Mouse (Mus musculus) neural tube, embryonic 12.5 days (tissue): ENCODE results near the gene Sept3. TPM values are rescaled to one million over a fixed set of nuclear protein-coding genes. Genes with fewer than 3 reads are reported as not detected.
"Not testable (repeated sequence)": the region's sequence is repeated elsewhere in the genome, so short reads cannot be mapped to it uniquely, and the experiment has no call there.

Experiments used
- ATAC-seq: fragments of 200-750 bp; cut with Nextera tagmentation; 2 replicates; pipeline ENCODE4 v1.8.0; 2017; ENCODE audit warnings: low read depth, mild to moderate bottlenecking, moderate TSS enrichment, moderate library complexity; ENCODE audit not compliant: low FRiP score
- H3K27ac ChIP-seq: fragments of 300-500 bp; sonication (generic); 2 replicates; pipeline ENCODE4 v1.5.1; 2016
- H3K27me3 ChIP-seq: fragments of 300-500 bp; sonication (generic); replicated peaks from 2 replicates; pipeline ENCODE4 v1.6.1; 2016; ENCODE audit warnings: mild to moderate bottlenecking
- H3K36me3 ChIP-seq: fragments of 300-500 bp; sonication (generic); 2 replicates; pipeline ENCODE4 v1.6.1; 2016; ENCODE audit warnings: mild to moderate bottlenecking
- H3K4me1 ChIP-seq: fragments of 300-500 bp; sonication (generic); 2 replicates; pipeline ENCODE4 v1.6.1; 2016
- H3K4me2 ChIP-seq: fragments of 300-500 bp; sonication (generic); replicated peaks from 2 replicates; pipeline ENCODE4 v1.6.1; 2016; ENCODE audit warnings: mild to moderate bottlenecking
- H3K4me3 ChIP-seq: fragments of 300-500 bp; sonication (generic); 2 replicates; pipeline ENCODE4 v1.5.1; 2016
- H3K9ac ChIP-seq: fragments of 300-500 bp; sonication (generic); 2 replicates; pipeline ENCODE4 v1.6.1; 2016; ENCODE audit warnings: mild to moderate bottlenecking
- H3K9me3 ChIP-seq: fragments of 300-500 bp; sonication (generic); 2 replicates; pipeline ENCODE4 v1.6.1; 2016; ENCODE audit warnings: mild to moderate bottlenecking
- WGBS: fragments of 180-500 bp; shearing (Covaris S2); methylation state at CpG from one replicate; pipeline ENCODE4 v1.1.7; 2016; 5-methylcytosine and 5-hydroxymethylcytosine counted together
- polyA plus RNA-seq: library from polyadenylated mRNA; unstranded; fragments of >200 nt; fragmentation: Nextera tagmentation; extraction: Ambion mirVana; gene quantifications from 2 replicates; pipeline ENCODE4 v1.2.1, GENCODE M21; 2016

The Sept3 gene
- polyA plus RNA-seq, 1 experiment from 2014 or later: 268 TPM

DNA sequence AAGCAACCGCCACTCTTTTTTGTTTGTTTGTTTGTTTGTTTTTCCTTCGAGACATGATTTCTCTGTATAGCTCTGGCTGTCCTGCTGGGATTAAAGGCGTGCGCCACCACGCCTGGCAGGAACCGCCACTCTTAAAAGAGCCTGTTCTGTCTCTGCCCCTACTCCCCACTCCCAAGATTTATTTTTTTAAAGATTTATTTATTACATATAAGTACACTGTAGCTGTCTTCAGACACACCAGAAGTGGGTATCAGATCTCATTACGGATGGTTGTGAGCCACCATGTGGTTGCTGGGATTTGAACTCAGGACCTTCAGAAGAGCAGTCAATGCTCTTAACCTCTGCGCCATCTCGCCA lies 29.9 kb upstream of the Sept3 start:
- peak overlapping the region; percentile 89 for H3K4me2 ChIP-seq
- WGBS: 24% methylated on average over 9 of the region's 9 CpGs
- H3K4me3 ChIP-seq: peak overlapping the region; percentile 65
- H3K27me3 ChIP-seq, H3K36me3 ChIP-seq, H3K4me1 ChIP-seq, H3K27ac ChIP-seq, H3K9me3 ChIP-seq: not testable (repeated sequence)
- peak overlapping the region; percentile 60 for H3K9ac ChIP-seq
- peak; percentile 48; the same call in 1 of the 2 replicates for ATAC-seq

DNA sequence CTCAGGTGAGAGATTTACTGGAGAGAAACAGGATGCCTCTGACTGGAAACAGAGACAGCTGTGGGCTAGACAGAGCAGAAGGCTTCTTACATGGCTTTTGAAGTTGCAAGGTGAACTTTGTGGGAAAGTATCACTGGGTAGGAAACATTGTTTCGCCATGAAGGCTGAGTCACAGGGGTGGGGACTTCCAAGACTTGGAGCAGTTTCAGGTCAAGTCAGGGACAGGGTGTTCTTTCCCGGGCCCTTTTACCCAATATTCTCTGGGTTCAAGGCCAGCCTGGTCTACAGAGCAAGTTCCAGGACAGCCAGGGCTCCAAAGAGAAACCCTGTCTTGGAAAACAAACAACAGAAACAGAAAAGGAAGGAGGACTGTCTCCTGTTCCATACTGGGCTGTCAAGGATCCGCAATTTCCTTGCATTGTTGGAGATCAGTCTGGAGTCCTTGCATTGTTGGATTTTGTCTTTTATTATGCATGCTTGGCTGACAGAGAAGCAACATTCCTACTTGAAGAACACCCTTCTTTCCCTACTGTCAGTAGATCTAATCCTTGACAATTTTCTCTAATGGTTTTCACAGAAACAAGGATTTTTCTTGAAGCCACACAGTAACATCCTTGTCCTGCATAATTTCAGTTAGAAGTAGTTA lies 27.4 kb upstream of the Sept3 start:
- H3K36me3 ChIP-seq: no peaks in the 10 kb centered on the region
- no peaks in the 10 kb centered on the region for H3K27me3 ChIP-seq
- ATAC-seq: no peak
- H3K27ac ChIP-seq: no peak overlapping the region
- no peak overlapping the region for H3K4me2 ChIP-seq
- H3K9me3 ChIP-seq: no peaks in the 10 kb centered on the region
- no peaks in the 10 kb centered on the region for H3K4me1 ChIP-seq
- WGBS: 83% methylated on average over 3 of the region's 3 CpGs
- no peak overlapping the region for H3K4me3 ChIP-seq
- H3K9ac ChIP-seq: no peak overlapping the region

DNA sequence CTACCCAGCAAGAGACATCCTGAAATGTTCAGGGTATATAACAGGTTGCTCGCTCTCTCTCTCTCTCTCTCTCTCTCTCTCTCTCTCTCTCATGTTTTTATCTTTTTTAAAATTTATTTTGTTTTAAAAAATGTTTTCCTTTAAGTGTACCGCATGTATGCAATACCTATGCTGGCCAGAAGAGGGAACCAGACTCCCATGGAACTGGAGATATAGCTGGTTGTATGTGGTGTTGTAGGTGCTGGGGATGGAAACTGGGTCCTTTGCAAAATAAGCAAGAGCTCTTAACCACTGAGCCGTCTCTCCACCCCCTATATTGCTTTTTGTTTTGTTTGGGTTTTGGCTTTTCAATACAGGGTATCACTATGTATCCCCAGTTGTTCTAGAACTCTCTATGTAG lies 23.1 kb upstream of the Sept3 start:
- 99% methylated on average over 3 of the region's 3 CpGs for WGBS
- no peak for ATAC-seq
- H3K9ac ChIP-seq: no peak overlapping the region
- no peak overlapping the region for H3K4me2 ChIP-seq
- H3K27ac ChIP-seq: no peak overlapping the region
- H3K4me1 ChIP-seq: peaks cover 17% of the 10 kb centered on the region
- H3K9me3 ChIP-seq: no peaks in the 10 kb centered on the region
- no peak overlapping the region for H3K4me3 ChIP-seq
- H3K27me3 ChIP-seq: no peaks in the 10 kb centered on the region
- H3K36me3 ChIP-seq: no peaks in the 10 kb centered on the region

DNA sequence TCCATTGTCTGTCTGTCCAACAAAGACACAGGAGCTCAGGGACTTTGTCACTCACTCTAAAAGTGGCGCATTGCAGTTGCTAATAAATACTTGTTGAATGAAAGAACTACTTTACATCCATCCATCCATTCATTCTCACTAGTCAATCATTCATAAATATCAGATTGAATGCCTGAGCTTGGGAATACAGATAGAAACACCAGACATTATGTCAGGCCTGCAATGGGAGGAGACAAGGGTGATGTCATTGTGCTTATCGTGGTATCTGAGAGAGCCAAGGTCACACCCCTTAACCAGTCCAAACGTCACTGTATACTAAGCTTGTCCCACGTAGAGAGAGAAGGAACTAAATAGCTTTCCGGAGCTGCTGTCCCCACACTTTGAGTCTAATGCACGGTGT lies 22.6 kb upstream of the Sept3 start, which contains the start of gene 1500009C09Rik:
TSS of gene 1500009C09Rik (plus strand) at position 301 of the 400 bp plus-strand sequence.
- 88% methylated on average over 6 of the region's 6 CpGs for WGBS
- ATAC-seq: no peak
- Histone ChIP-seq H3K9ac (no peak within 1 kb of the TSS), H3K27ac (no peak within 1 kb of the TSS), H3K4me1 (peaks cover 21% of the 10 kb centered on the region), H3K27me3 (no peaks in the 10 kb centered on the region), H3K4me3 (no peak within 1 kb of the TSS), H3K36me3 (no peaks in the 10 kb centered on the region), H3K4me2 (no peak within 1 kb of the TSS), H3K9me3 (no peaks in the 10 kb centered on the region)

DNA sequence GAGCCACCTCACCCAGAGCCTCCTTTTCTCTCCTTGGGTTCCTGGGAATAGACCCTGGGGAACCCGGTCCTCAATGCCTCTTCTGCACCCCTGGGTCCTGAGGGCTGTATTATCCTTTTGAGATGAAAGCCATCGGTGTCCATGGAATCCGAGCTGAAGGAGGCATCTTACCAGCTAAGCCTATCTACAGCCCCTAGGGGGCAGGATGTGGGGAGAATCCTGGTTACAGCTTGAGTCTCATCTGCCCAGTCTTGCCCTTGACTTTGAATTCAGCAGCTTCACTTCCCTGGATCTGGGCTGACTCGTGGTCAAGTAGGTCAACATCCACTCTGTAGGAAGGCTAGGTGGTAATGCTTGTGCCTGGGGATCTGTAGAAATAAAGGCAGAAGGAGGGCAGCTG lies 19.4 kb upstream of the Sept3 start:
- Histone ChIP-seq H3K27me3 (0 out of 2 replicates have a peak, but pooled peaks cover under 1% of the 10 kb centered on the region), H3K27ac (no peak overlapping the region), H3K4me1 (peaks cover 21% of the 10 kb centered on the region), H3K4me3 (no peak overlapping the region), H3K9me3 (no peaks in the 10 kb centered on the region), H3K4me2 (peak overlapping the region; percentile 54; the same call in 1 of the 2 replicates), H3K9ac (no peak overlapping the region), H3K36me3 (no peaks in the 10 kb centered on the region)
- WGBS: 43% methylated on average over 4 of the region's 4 CpGs
- ATAC-seq: 0 out of 2 replicates have a peak, but pooled peaks have one; percentile 7

DNA sequence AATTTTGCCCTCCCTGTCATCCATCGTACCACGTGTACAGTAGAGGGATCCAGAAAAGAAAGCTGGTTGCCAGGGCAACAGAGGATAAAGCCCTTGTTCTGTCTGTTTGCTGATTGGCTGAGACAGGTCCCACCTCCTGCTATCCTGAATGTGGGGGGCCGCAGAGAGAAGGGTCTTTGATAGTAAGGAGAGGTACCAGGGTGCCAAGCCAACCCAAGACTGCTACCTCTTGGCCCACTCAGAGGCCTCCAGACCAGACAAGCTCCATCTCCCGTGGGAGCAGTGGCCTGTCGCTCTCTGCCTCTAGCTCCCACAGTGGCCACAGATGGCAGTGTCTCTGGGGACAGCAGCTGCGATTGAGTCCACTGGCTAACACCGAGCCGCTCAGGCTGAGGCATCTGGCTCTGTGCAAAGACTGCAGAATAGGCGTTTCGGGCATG lies 18.7 kb upstream of the Sept3 start:
- ATAC-seq: peak; percentile 84
- peak overlapping the region; percentile 52 for H3K9ac ChIP-seq
- peak overlapping the region; percentile 31 for H3K4me3 ChIP-seq
- H3K4me1 ChIP-seq: peaks cover 21% of the 10 kb centered on the region
- H3K36me3 ChIP-seq: no peaks in the 10 kb centered on the region
- WGBS: 13% methylated on average over 10 of the region's 10 CpGs
- peak overlapping the region; percentile 54; the same call in 1 of the 2 replicates for H3K27ac ChIP-seq
- peak overlapping the region; percentile 54 for H3K4me2 ChIP-seq
- no peaks in the 10 kb centered on the region for H3K9me3 ChIP-seq
- H3K27me3 ChIP-seq: 0 out of 2 replicates have a peak, but pooled peaks cover 4% of the 10 kb centered on the region

DNA sequence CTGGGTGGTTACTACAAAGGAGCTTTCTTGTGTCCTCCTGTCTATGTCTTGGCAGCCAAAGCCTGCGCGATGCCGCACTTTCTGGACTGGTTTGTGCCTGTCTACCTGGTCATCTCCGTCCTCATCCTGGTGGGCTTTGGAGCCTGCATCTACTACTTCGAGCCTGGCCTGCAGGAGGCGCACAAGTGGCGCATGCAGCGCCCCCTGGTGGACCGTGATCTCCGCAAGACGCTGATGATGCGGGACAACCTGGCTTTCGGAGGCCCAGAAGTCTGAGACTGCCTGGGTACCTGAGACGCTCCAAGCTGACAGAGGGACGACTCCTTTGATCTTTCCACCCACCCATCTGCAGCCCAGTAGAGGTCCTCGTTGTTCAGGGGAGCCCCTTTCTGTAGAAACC lies 15.2 kb upstream of the Sept3 start:
- ATAC-seq: no peak
- no peaks in the 10 kb centered on the region for H3K36me3 ChIP-seq
- H3K4me2 ChIP-seq: no peak overlapping the region
- H3K9ac ChIP-seq: no peak overlapping the region
- no peaks in the 10 kb centered on the region for H3K9me3 ChIP-seq
- WGBS: 14% methylated on average over 16 of the region's 16 CpGs
- no peak overlapping the region for H3K4me3 ChIP-seq
- H3K27me3 ChIP-seq: 0 out of 2 replicates have a peak, but pooled peaks cover 4% of the 10 kb centered on the region
- H3K4me1 ChIP-seq: peaks cover 21% of the 10 kb centered on the region
- H3K27ac ChIP-seq: no peak overlapping the region

DNA sequence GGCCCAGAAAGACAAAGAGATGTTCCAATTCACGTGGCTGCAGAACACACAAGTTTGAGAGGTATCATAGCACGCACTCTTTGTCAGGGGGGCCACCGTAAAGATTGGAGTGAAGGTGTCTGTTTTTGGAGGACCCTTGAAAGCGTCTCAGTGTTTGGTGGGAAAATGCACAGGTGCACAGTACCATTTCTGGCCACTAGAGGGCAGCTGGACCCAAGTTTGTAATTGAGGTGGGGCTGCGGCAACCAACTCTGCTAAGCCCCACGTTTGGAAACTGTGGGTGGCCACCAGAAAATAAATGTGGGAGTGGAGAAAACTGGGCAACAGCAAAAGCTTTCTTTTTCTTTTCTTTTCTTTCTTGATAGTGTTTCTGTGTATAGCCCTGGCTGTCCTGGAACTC lies 8.3 kb upstream of the Sept3 start:
- H3K9ac ChIP-seq: no peak overlapping the region
- H3K4me1 ChIP-seq: peaks cover 20% of the 10 kb centered on the region
- H3K9me3 ChIP-seq: no peaks in the 10 kb centered on the region
- no peak overlapping the region for H3K4me2 ChIP-seq
- 15% methylated on average over 6 of the region's 6 CpGs for WGBS
- no peaks in the 10 kb centered on the region for H3K27me3 ChIP-seq
- ATAC-seq: no peak
- no peak overlapping the region for H3K27ac ChIP-seq
- no peak overlapping the region for H3K4me3 ChIP-seq
- no peaks in the 10 kb centered on the region for H3K36me3 ChIP-seq

DNA sequence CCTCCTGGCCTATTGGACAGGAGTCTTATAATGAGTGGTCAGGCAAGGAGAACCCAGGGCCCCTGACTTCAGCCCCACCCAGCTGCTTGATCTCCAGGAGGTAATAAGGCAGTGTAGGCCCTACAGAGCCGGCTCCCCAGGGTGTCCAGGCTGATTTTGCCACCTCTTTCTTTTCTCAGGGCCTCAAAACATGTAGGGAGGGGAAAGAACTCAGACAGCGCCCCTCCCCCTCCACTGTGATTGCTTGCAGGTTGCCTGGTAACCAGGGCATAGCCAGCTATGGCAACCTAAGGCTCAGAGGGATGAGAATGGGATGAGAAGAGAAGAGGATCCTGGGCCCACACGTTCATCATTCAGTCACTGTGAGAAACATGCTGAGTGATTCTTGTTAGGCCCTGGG lies 6.5 kb upstream of the Sept3 start:
- no peak overlapping the region; the same call in 1 of the 2 replicates for H3K4me2 ChIP-seq
- H3K9ac ChIP-seq: 0 out of 2 replicates have a peak overlapping the region, but pooled peaks have one; percentile 6
- 9% methylated on average over 3 of the region's 3 CpGs for WGBS
- no peak for ATAC-seq
- no peaks in the 10 kb centered on the region for H3K9me3 ChIP-seq
- peaks cover 10% of the 10 kb centered on the region for H3K27me3 ChIP-seq
- H3K4me3 ChIP-seq: no peak overlapping the region
- H3K4me1 ChIP-seq: peaks cover 20% of the 10 kb centered on the region
- H3K36me3 ChIP-seq: no peaks in the 10 kb centered on the region
- H3K27ac ChIP-seq: no peak overlapping the region

DNA sequence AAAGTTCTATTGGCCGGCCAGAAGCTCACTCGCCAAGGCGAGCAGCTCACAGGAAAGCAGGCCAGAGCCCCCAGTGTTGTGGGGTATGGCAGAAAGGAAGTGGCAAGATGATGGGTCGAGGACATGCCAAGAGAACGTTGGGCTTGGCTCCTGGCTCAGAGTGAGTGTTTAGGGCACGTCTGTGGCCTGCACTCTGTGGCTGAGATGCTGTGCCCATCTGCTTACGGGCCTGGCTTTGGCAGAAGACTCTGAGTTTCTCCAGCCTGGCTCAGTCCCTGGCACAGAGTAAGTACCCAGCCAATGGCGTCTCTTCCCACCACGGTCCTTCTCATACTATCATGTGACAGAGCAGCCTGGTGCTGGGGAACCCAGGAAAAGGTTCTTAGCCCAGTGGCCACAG lies 5.9 kb upstream of the Sept3 start:
- H3K4me2 ChIP-seq: 0 out of 2 replicates have a peak overlapping the region, but pooled peaks have one; percentile 6
- H3K9me3 ChIP-seq: no peaks in the 10 kb centered on the region
- WGBS: 85% methylated on average over 9 of the region's 9 CpGs
- H3K36me3 ChIP-seq: no peaks in the 10 kb centered on the region
- H3K27ac ChIP-seq: no peak overlapping the region
- no peak for ATAC-seq
- no peak overlapping the region for H3K4me3 ChIP-seq
- H3K4me1 ChIP-seq: peaks cover 20% of the 10 kb centered on the region
- peaks cover 16% of the 10 kb centered on the region for H3K27me3 ChIP-seq
- no peak overlapping the region for H3K9ac ChIP-seq

DNA sequence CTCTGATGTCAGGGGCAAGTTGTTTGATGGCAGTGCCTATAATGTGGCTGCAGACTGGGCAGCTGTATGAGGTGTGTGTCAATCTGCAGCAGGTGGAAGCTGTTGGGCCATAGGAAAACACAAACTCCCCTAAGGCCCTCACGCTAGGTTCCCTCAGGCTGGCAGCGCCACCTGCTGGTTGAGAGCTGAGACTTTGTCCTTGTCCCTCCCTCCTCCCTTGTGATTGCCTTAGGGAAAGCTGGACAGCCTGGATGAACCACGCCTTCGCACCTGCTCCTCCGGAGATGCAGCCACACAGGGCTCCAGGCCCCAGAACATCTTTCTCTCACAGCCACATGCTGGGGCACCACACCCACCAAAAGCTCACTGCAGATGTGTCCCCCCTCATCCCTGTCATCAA lies 3.5 kb upstream of the Sept3 start:
- Histone ChIP-seq H3K4me3 (no peak overlapping the region), H3K27ac (no peak overlapping the region), H3K4me2 (no peak overlapping the region), H3K27me3 (peaks cover 21% of the 10 kb centered on the region), H3K36me3 (no peaks in the 10 kb centered on the region), H3K9ac (no peak overlapping the region), H3K9me3 (no peaks in the 10 kb centered on the region), H3K4me1 (peaks cover 37% of the 10 kb centered on the region)
- 4% methylated on average over 5 of the region's 5 CpGs for WGBS
- no peak for ATAC-seq

DNA sequence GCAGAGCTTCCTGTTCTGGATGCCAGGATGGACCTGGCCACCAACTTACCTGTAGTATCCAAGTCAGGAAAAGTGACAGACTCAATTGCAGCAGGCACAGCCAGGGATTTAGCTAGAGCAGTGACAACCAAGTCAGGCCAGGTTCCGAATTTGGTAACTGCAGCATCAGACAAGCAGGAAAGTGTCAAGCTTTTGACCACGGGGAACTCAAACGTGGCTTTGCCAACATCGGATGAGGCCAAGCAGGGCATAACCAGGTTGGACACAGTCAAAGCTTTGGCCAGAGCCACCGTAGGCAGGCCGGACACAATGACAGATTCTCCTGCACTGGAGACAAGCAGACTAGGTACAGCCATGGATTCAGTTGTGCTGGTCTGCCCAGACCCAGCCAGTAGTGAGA lies 2.4 kb upstream of the Sept3 start:
- Histone ChIP-seq H3K9ac (no peak overlapping the region), H3K36me3 (no peaks in the 10 kb centered on the region), H3K27me3 (peaks cover 21% of the 10 kb centered on the region), H3K27ac (no peak overlapping the region), H3K4me1 (peaks cover 48% of the 10 kb centered on the region), H3K4me3 (no peak overlapping the region), H3K9me3 (no peaks in the 10 kb centered on the region), H3K4me2 (no peak overlapping the region)
- ATAC-seq: no peak
- WGBS: 90% methylated on average over 6 of the region's 6 CpGs
